Mouse (Mus musculus): ENCODE data around the gene Izumo1r.

Izumo1r gene

GRCm38 (mm10) chr9:14903581-14904378 is at the start of gene Izumo1r:
TSS of gene Izumo1r (minus strand) at chr9:14903949.
- peak; percentile 18 for DNase-seq (ENCODE audit: extremely low spot score)

DNA sequence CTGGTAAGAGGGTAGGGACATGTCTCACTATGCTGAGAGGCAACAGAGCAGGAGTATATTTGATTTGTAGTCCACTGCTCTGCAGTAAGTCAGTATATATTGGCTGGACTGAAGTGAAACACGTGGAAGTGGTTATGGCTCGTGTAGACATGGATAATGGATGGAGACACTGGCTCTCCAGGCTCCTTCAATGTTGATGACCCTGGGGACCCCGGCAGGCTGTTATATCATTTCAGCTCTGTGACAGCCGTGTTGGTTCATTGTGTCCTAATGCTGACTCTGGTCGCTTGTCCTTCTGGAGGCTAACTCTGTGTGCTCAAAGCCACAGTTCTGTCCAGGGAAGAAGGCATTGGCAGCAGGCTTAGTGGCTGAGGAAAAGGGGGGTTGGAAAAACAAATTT is 47.3 kb upstream of the Izumo1r start:
- no peak for DNase-seq (ENCODE audit: extremely low spot score)

DNA sequence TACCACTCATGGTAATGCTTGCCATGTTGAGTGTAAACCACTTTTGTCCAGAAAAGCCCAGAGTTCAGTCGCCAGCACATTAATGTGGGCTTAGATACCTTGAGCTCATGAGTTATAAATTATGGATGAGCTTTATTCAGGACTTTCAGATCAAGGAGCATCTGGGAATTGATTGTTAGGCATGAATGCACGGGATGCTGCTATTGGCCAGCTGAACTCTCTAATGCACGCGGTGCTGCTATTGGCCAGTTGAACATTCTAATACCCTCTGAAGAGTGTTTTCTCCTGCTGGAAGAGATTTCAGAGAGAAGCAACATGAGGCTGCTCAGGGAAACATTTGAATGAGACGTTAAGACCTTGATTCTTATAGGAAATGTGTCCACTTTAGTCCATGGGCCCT is 45.1 kb upstream of the Izumo1r start:
- no peak for DNase-seq (ENCODE audit: extremely low spot score)

DNA sequence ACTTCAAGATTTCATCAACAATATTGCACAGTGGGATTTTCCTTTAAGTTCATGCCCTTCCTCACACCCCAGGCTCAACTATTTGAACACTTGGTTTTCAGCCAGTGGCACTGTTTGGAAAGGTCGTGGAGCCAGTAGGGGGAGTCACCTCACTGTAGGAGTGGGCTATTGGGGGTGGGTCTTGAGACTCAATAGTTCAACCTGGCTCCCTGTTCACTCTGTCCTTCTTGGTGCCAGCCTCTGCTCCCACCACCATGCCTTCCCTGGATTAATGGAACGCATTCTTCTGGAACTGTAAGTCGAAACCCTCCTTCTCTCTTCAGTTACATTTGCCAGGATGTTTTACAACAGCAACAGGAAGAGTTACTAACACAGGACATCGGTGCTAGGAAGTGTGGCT is 42.9 kb upstream of the Izumo1r start:
- DNase-seq (ENCODE audit: extremely low spot score) = no peak

GRCm38 (mm10) chr9:14945919-14946318 is 42.2 kb upstream of the Izumo1r start:
- no peak for DNase-seq (ENCODE audit: extremely low spot score)

DNA sequence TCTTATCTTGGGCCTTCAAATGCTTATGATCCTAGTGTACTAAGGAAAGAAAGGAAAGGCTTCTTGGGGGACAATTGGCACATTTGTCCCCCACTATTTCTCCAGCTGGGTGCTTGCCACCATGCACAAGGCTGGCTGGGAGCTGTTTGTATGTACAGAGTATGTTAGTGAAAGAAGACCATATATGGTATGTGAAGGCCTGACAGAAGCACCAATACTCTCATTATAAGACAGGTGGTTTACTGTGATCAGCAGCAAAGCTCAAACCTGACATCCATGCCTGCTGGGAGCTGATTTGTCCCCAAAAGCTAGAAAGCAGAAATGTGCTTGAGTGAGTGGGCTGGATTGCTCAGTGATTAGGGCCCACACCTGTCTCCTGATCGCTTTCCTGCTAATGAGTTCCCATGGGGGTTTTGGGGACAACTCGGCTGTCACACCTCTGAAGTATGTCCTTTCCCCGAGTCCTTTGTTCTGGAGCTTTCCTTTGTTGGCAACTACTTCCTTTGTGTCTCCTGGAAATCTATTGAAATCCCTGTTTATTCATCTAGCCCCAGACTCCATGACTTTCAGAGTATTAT is 38.5 kb upstream of the Izumo1r start:
- DNase-seq (ENCODE audit: extremely low spot score) = no peak

- DNase-seq (ENCODE audit: extremely low spot score) = no peak
Observed at GRCm38 (mm10) chr9:14939610-14940009, 35.9 kb upstream of the Izumo1r start.

DNA sequence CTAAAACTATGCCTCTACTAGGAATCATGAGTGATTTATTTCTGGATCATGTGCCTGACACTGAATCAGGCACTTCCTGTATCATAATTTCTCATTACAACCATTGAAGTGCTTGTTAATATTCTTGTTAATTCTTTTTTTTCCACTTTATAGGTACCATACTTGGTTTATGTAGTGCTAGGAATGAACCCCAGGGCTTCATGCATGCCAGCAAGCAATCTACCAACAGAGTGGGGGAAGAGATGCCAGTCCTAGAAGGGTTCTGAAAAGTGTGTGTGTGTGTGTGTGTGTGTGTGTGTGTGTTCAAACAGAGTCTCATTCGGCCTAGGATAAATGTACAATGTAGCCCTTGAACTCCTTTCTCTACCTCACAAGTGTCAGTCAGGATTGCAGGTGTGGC is 33.6 kb upstream of the Izumo1r start:
- no peak for DNase-seq (ENCODE audit: extremely low spot score)

GRCm38 (mm10) chr9:14934851-14935250 is 31.1 kb upstream of the Izumo1r start:
- DNase-seq (ENCODE audit: extremely low spot score) = no peak

- no peak for DNase-seq (ENCODE audit: extremely low spot score)
Observed at GRCm38 (mm10) chr9:14931943-14932342, 28.2 kb upstream of the Izumo1r start.

DNA sequence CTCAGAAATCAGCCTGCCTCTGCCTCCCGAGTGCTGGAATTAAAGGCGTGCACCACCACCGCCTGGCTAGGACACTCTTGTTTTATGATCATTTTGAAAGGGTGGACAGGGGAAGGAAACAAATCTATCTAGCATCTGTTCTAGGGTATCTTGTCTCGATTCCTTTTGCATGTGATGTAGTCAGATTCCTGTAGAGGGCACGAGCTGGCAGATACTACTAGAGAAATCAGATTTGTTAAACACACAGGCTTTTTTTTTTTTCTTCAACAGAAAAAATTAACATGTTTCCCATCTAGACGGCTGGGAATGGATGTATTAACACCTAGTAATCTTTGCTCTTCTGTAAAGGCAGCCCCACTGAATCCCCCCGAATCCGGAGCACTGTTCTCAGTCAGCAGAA is 27.5 kb upstream of the Izumo1r start:
- DNase-seq (ENCODE audit: extremely low spot score) = no peak

- DNase-seq (ENCODE audit: extremely low spot score) = no peak
Observed at GRCm38 (mm10) chr9:14926593-14926992, 22.8 kb upstream of the Izumo1r start.

- DNase-seq (ENCODE audit: extremely low spot score) = no peak
Observed at GRCm38 (mm10) chr9:14923625-14924024, 19.9 kb upstream of the Izumo1r start.

GRCm38 (mm10) chr9:14921971-14922560 is 18.3 kb upstream of the Izumo1r start:
- DNase-seq (ENCODE audit: extremely low spot score) = no peak

DNA sequence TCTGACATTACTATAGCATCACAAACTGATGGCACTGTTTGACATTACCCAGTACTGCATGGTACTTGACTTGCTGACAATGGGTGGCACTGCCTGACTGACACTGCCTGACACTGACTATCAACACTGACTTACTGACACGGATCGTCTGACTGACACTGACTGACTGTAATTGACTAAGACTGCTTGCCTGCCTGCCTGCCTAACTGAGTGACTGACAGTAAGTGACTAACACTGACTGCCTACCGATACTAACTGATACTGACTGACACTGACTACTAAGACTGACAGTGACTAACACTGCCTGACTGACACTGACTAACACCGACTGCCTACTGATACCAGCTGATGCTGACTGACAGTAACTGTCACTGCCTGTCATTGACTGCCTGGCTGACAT is 17.5 kb upstream of the Izumo1r start:
- no peak for DNase-seq (ENCODE audit: extremely low spot score)

- no peak for DNase-seq (ENCODE audit: extremely low spot score)
Observed at GRCm38 (mm10) chr9:14920608-14921007, 16.9 kb upstream of the Izumo1r start.

GRCm38 (mm10) chr9:14918825-14919668 is 15.3 kb upstream of the Izumo1r start:
- no peak for DNase-seq (ENCODE audit: extremely low spot score)

DNA sequence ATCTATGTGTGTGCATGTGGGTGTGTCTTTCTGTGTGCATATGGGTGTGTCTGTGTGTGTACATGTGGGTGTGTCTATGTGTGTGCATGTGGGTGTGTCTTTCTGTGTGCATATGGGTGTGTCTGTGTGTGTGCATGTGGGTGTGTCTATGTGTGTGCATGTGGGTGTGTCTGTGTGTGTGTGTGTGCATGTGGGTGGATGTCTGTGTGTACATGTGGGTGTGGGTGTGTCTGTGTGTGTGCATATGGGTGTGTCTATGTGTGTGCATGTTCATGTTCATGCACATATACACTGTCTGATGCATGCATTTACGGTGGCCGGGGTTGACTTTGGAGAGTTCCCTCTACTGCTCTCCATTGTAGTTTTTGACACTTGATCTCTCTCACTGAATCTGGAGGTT is 13.9 kb upstream of the Izumo1r start:
- DNase-seq (ENCODE audit: extremely low spot score) = no peak

DNA sequence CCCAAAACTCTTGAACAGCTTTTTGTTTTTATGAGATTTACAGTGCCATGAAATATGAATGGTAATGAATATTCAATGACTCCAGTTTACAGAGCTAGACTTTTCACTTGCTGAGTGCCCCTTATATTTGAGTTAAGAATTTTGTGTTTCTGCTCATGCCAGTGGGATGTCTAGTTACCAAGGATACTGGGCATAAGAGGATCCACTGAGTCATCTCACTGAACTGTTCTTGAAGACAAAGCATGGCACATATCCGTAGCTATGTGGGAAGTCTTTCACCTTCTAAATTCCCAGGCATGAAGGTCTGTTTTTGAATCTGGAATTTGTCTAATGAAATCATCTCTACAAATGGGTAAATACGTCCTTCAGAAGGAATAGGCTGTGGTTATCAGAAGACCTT is 8.3 kb upstream of the Izumo1r start:
- no peak for DNase-seq (ENCODE audit: extremely low spot score)

GRCm38 (mm10) chr9:14909981-14910380 is 6.2 kb upstream of the Izumo1r start:
- no peak for DNase-seq (ENCODE audit: extremely low spot score)

DNA sequence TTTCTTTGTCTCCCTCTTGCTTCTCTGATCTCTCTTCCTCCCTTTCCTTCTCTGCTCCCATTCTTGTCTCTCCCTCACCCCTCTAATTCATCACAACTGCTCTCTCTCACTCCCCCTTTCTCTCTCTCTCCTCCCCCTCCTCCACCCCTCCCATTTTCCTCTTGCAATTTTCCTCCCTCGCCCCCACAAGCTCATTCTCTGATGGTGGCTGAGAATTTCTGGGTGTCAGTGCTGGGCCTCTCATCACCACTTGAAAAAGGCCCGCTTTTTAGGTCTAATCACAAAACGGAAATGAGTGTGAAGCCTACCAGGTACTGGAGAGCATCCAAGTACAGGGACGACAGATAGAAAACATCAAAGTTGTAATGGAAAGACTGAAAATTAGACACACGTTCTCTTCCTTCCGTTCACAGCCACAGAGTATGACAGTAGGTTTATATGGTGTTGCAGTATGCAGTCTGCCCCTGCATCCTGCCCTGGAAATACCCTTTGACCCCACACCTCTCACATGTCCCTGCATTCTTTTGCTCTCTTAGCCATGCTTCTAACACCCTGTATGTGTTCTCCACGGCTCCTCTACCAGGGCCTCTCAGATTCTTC is 4.2 kb upstream of the Izumo1r start:
- no peak for DNase-seq (ENCODE audit: extremely low spot score)

- DNase-seq (ENCODE audit: extremely low spot score) = no peak
Observed at GRCm38 (mm10) chr9:14905956-14906355, 2.2 kb upstream of the Izumo1r start.

Data from embryo, embryonic 9.5 days (tissue).